Mouse (Mus musculus) layer of hippocampus, adult 8-10 months (tissue): ENCODE measurements around the gene Cldn7. TPM values are rescaled to one million over a fixed set of nuclear protein-coding genes. Genes with fewer than 3 reads are reported as not detected.
A peak's percentile ranks its signal among the peaks of the same experiment; 100 is the strongest.

ENCODE experiments used
- DNase-seq, 2 experiments: peaks; one replicate each; pipeline ENCODE4 v3.0.0; 2022; ENCODE audit warnings: low spot score in 2 of 2
- total RNA-seq, 4 experiments: library from RNA; stranded (reverse); gene quantifications; 2 replicates each; pipeline ENCODE4 v1.2.4; 2022

The Cldn7 gene
- total RNA-seq, 4 experiments from 2014 or later, result not detected

- no peak for DNase-seq
Observed at GRCm38 (mm10) chr11:69989949-69990348, 25.4 kb downstream of the Cldn7 start.

- DNase-seq, result peak; percentile 95 to 97
Observed at GRCm38 (mm10) chr11:69990850-69991691, 26.5 kb downstream of the Cldn7 start, which contains the start of gene Gabarap. Gabarap (plus strand) TSS chr11:69991143.

GRCm38 (mm10) chr11:69991711-69992110 is 27.1 kb downstream of the Cldn7 start:
- DNase-seq, result no peak

GRCm38 (mm10) chr11:69992396-69992795 is 27.8 kb downstream of the Cldn7 start:
- no peak for DNase-seq

- no peak for DNase-seq
Observed at GRCm38 (mm10) chr11:69992932-69993331, 28.4 kb downstream of the Cldn7 start.

- no peak for DNase-seq
Observed at GRCm38 (mm10) chr11:69994401-69995090, 30.0 kb downstream of the Cldn7 start.

GRCm38 (mm10) chr11:69995391-69995960 is 30.9 kb downstream of the Cldn7 start, which contains the start of gene Phf23:
Phf23 (plus strand) TSS chr11:69995777.
- peak; percentile 97 to 98 for DNase-seq

- DNase-seq, result no peak
Observed at GRCm38 (mm10) chr11:69996161-69997061, 31.8 kb downstream of the Cldn7 start.

- DNase-seq, result peak; percentile 55 to 64
Observed at GRCm38 (mm10) chr11:69997070-69997509, 32.5 kb downstream of the Cldn7 start.

GRCm38 (mm10) chr11:69998567-69999491 is 34.2 kb downstream of the Cldn7 start:
- DNase-seq, result no peak

GRCm38 (mm10) chr11:69999666-70000065 is 35.1 kb downstream of the Cldn7 start:
- DNase-seq, result no peak

- DNase-seq, result peak; percentile 89 to 92
Observed at GRCm38 (mm10) chr11:70000396-70000898, 35.9 kb downstream of the Cldn7 start, which contains the start of gene Dvl2. Dvl2 (plus strand) TSS chr11:70000595.

- no peak for DNase-seq
Observed at GRCm38 (mm10) chr11:70001159-70001558, 36.6 kb downstream of the Cldn7 start.

- DNase-seq, result no peak
Observed at GRCm38 (mm10) chr11:70001865-70002264, 37.3 kb downstream of the Cldn7 start.

- no peak for DNase-seq
Observed at GRCm38 (mm10) chr11:70002471-70002870, 37.9 kb downstream of the Cldn7 start.

GRCm38 (mm10) chr11:70005521-70005920 is 40.9 kb downstream of the Cldn7 start:
- DNase-seq, result no peak

GRCm38 (mm10) chr11:70010033-70010432 is 45.5 kb downstream of the Cldn7 start:
- no peak for DNase-seq

- DNase-seq, result no peak
Observed at GRCm38 (mm10) chr11:70010548-70010947, 46.0 kb downstream of the Cldn7 start.

GRCm38 (mm10) chr11:70010961-70011360 is 46.4 kb downstream of the Cldn7 start:
- no peak for DNase-seq

GRCm38 (mm10) chr11:70012931-70013330 is 48.4 kb downstream of the Cldn7 start:
- no peak for DNase-seq
